Mouse (Mus musculus) lung, postnatal 0 days (tissue): ENCODE measurements around the gene Pi16.

Source experiments
- CTCF ChIP-seq: IDR thresholded peaks from 2 replicates; pipeline ENCODE4 v1.5.1; 2016; ENCODE audit warnings: antibody characterized with exemption, mild to moderate bottlenecking
- EP300 ChIP-seq: IDR thresholded peaks from 2 replicates; pipeline ENCODE4 v1.6.1; 2016; ENCODE audit warnings: antibody characterized with exemption, mild to moderate bottlenecking, control low read depth

DNA sequence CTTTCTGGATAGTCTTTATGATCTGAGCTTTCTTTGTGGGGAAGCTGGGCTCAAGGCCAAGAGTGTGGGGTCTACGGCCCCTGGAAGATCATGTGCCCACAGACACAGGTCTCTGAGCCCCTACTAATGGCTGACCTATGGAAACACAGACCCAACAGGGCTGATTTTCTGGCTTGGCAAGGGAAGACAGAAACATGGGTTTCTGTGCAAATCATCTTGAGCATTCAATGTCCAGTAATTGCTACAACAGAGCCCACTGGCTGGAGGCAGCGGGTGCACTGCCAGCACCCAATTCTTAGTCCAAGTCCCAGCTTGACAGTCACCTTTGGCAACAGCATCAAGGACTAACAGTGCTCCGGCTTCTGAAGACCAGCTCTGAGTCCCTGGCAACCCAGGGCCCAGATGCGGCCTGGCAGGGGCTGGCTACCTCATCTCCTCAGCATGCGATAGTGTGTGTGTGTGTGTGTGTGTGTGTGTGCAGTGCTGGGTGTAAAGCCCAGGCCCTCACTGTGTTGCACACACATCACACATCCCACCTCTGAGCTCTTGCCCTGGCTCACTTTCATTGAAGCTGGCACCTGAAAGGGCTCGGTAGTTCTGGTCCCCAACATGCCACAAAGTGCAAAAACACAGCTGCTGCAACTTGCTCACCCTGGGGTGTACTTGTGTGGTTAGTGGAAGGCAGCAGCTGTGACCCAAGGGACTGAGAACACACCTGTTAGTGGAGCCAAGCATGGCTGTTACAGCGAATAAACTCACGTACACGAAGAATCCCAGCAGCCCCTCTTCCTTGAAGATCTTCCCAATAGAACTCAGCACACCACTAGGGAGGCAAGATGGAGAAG lies 20.7 kb downstream of the Pi16 start:
- TF ChIP-seq CTCF (no peak), EP300 (no peak)
